Mouse (Mus musculus) c-Kit-positive CD71-positive TER-119-negative erythroid progenitor cells, embryonic 14.5 days (primary cell): ENCODE data around the gene Cd209f.
"Not testable (repeated sequence)": the region's sequence is repeated elsewhere in the genome, so short reads cannot be mapped to it uniquely, and the experiment has no call there.

Experiments used
- DNase-seq: peaks from one replicate; pipeline ENCODE4 v3.0.0-alpha.2; 2013; ENCODE audit warnings: low read depth

The Cd209f gene

GRCm38 (mm10) chr8:4105735-4106134 is at the start of gene Cd209f:
Gene Cd209f, minus strand, starts transcription at chr8:4105835.
- not testable (repeated sequence) for DNase-seq

GRCm38 (mm10) chr8:4154878-4155277 is 49.2 kb upstream of the Cd209f start:
- no peak for DNase-seq

- DNase-seq = no peak
These were observed 41.6 kb upstream of the Cd209f start for GRCm38 (mm10) chr8:4147272-4147671.

- peak; percentile 21 for DNase-seq
These were observed 36.1 kb upstream of the Cd209f start for GRCm38 (mm10) chr8:4141721-4142120.

GRCm38 (mm10) chr8:4139660-4140646 is 34.3 kb upstream of the Cd209f start:
- DNase-seq = peak; percentile 65

GRCm38 (mm10) chr8:4133798-4134197 is 28.2 kb upstream of the Cd209f start, which contains the start of gene Cd209g:
Gene Cd209g, plus strand, starts transcription at chr8:4134098.
- DNase-seq = no peak

- DNase-seq = not testable (repeated sequence)
These were observed 17.1 kb downstream of the Cd209f start for GRCm38 (mm10) chr8:4088514-4088913.

GRCm38 (mm10) chr8:4087180-4087722 is 18.4 kb downstream of the Cd209f start:
- not testable (repeated sequence) for DNase-seq
